Mouse (Mus musculus): ENCODE data around the gene Vkorc1l1. TPM values are rescaled to one million over a fixed set of nuclear protein-coding genes. Genes with fewer than 3 reads are reported as not detected.

Vkorc1l1 gene
- total RNA-seq, 1 experiment: 48.1 TPM

GRCm38 (mm10) chr5:130019461-130019860 is 77.7 kb downstream of the Vkorc1l1 start:
- H3K4me1 ChIP-seq (ENCODE audit: control insufficient read depth in 2 of 2, insufficient read depth in 2 of 2, low read length in 2 of 2, poor library complexity in 1 of 2): peaks cover 0 to 10% of the 10 kb centered on the region in 2 experiments; a peak in 2 of 4 replicates
- peaks cover 15% of the 10 kb centered on the region; the same call in 1 of the 2 replicates for H3K36me3 ChIP-seq (ENCODE audit: control insufficient read depth, insufficient read depth, low read length, poor library complexity, severe bottlenecking)
- no peak overlapping the region for H3K4me3 ChIP-seq (ENCODE audit: insufficient read depth in 1 of 2, low read depth in 1 of 2, low read length in 2 of 2, poor library complexity in 1 of 2, severe bottlenecking in 1 of 2)
- TF ChIP-seq ZC3H11A (IDR thresholded peaks at IDR 0.05; ENCODE audit: borderline replicate concordance, low read depth, low read length): no peak
- TF ChIP-seq MAFK (IDR thresholded peaks at IDR 0.05; ENCODE audit: insufficient read depth, low read depth, low read length): no peak
- no peak for TF ChIP-seq CHD2 (IDR thresholded peaks at IDR 0.05; ENCODE audit: low read depth, low read length)
- no peak for TF ChIP-seq HCFC1 (IDR thresholded peaks at IDR 0.05; ENCODE audit: borderline replicate concordance, insufficient read depth, low read length)
- TF ChIP-seq ZNF384 (IDR thresholded peaks at IDR 0.05; ENCODE audit: low read depth, low read length): no peak
- H3K9ac ChIP-seq (ENCODE audit: insufficient read depth, low read depth, low read length, poor library complexity, severe bottlenecking): no peak overlapping the region
- DNase-seq (ENCODE audit: low read depth, low spot score): no peak
- no peaks in the 10 kb centered on the region for H3K9me3 ChIP-seq (ENCODE audit: control insufficient read depth, insufficient read depth, low read depth, low read length)
- in situ Hi-C loops (cut with MboI; ENCODE audit: low sequenced_read_pairs in 2 of 2, unreplicated experiment in 2 of 2): no loop called here
- no peak overlapping the region for H3K27ac ChIP-seq (ENCODE audit: insufficient read depth, low read depth, low read length, poor library complexity, severe bottlenecking)

GRCm38 (mm10) chr5:130021361-130021966 is 79.7 kb downstream of the Vkorc1l1 start:
- Histone ChIP-seq H3K4me1 (ENCODE audit: control insufficient read depth in 2 of 2, insufficient read depth in 2 of 2, low read length in 2 of 2, poor library complexity in 1 of 2) (peaks cover 0 to 10% of the 10 kb centered on the region in 2 experiments; a peak in 2 of 4 replicates), H3K9me3 (ENCODE audit: control insufficient read depth, insufficient read depth, low read depth, low read length) (no peaks in the 10 kb centered on the region), H3K36me3 (ENCODE audit: control insufficient read depth, insufficient read depth, low read length, poor library complexity, severe bottlenecking) (peaks cover 7% of the 10 kb centered on the region; the same call in 1 of the 2 replicates), H3K27ac (ENCODE audit: insufficient read depth, low read depth, low read length, poor library complexity, severe bottlenecking) (no peak overlapping the region), H3K4me3 (ENCODE audit: insufficient read depth in 1 of 2, low read depth in 1 of 2, low read length in 2 of 2, poor library complexity in 1 of 2, severe bottlenecking in 1 of 2) (no peak overlapping the region), H3K9ac (ENCODE audit: insufficient read depth, low read depth, low read length, poor library complexity, severe bottlenecking) (no peak overlapping the region)
- in situ Hi-C loops (cut with MboI; ENCODE audit: low sequenced_read_pairs in 2 of 2, unreplicated experiment in 2 of 2): no loop called here
- no peak for DNase-seq (ENCODE audit: low read depth, low spot score)
- TF ChIP-seq ZC3H11A (IDR thresholded peaks at IDR 0.05; ENCODE audit: borderline replicate concordance, low read depth, low read length): no peak
- TF ChIP-seq HCFC1 (IDR thresholded peaks at IDR 0.05; ENCODE audit: borderline replicate concordance, insufficient read depth, low read length): no peak

GRCm38 (mm10) chr5:130022366-130022765 is 80.6 kb downstream of the Vkorc1l1 start:
- Histone ChIP-seq H3K4me3 (ENCODE audit: insufficient read depth in 1 of 2, low read depth in 1 of 2, low read length in 2 of 2, poor library complexity in 1 of 2, severe bottlenecking in 1 of 2) (no peak overlapping the region), H3K4me1 (ENCODE audit: control insufficient read depth in 2 of 2, insufficient read depth in 2 of 2, low read length in 2 of 2, poor library complexity in 1 of 2) (peaks cover 0 to 10% of the 10 kb centered on the region in 2 experiments; a peak in 2 of 4 replicates), H3K9me3 (ENCODE audit: control insufficient read depth, insufficient read depth, low read depth, low read length) (no peaks in the 10 kb centered on the region), H3K9ac (ENCODE audit: insufficient read depth, low read depth, low read length, poor library complexity, severe bottlenecking) (no peak overlapping the region), H3K36me3 (ENCODE audit: control insufficient read depth, insufficient read depth, low read length, poor library complexity, severe bottlenecking) (peaks cover 7% of the 10 kb centered on the region; the same call in 1 of the 2 replicates), H3K27ac (ENCODE audit: insufficient read depth, low read depth, low read length, poor library complexity, severe bottlenecking) (no peak overlapping the region)
- TF ChIP-seq ZNF384 (IDR thresholded peaks at IDR 0.05; ENCODE audit: low read depth, low read length): no peak
- no peak for TF ChIP-seq MAFK (IDR thresholded peaks at IDR 0.05; ENCODE audit: insufficient read depth, low read depth, low read length)
- no peak for TF ChIP-seq ZC3H11A (IDR thresholded peaks at IDR 0.05; ENCODE audit: borderline replicate concordance, low read depth, low read length)
- TF ChIP-seq HCFC1 (IDR thresholded peaks at IDR 0.05; ENCODE audit: borderline replicate concordance, insufficient read depth, low read length): no peak
- no peak for TF ChIP-seq CHD2 (IDR thresholded peaks at IDR 0.05; ENCODE audit: low read depth, low read length)
- DNase-seq (ENCODE audit: low read depth, low spot score): no peak
- in situ Hi-C loops (cut with MboI; ENCODE audit: low sequenced_read_pairs in 2 of 2, unreplicated experiment in 2 of 2): no loop called here

- TF ChIP-seq HCFC1 (IDR thresholded peaks at IDR 0.05; ENCODE audit: borderline replicate concordance, insufficient read depth, low read length): no peak
- TF ChIP-seq MAFK (IDR thresholded peaks at IDR 0.05; ENCODE audit: insufficient read depth, low read depth, low read length): no peak
- TF ChIP-seq ZC3H11A (IDR thresholded peaks at IDR 0.05; ENCODE audit: borderline replicate concordance, low read depth, low read length): no peak
- TF ChIP-seq ZNF384 (IDR thresholded peaks at IDR 0.05; ENCODE audit: low read depth, low read length): 0 out of 2 replicates have a peak, but pooled peaks have one; percentile 38
- TF ChIP-seq CHD2 (IDR thresholded peaks at IDR 0.05; ENCODE audit: low read depth, low read length): no peak
- in situ Hi-C loops (cut with MboI; ENCODE audit: low sequenced_read_pairs in 2 of 2, unreplicated experiment in 2 of 2): no loop called here
- no peak for DNase-seq (ENCODE audit: low read depth, low spot score)
- Histone ChIP-seq H3K9ac (ENCODE audit: insufficient read depth, low read depth, low read length, poor library complexity, severe bottlenecking) (no peak overlapping the region), H3K4me3 (ENCODE audit: insufficient read depth in 1 of 2, low read depth in 1 of 2, low read length in 2 of 2, poor library complexity in 1 of 2, severe bottlenecking in 1 of 2) (peak overlapping the region in 1 of 2 experiments; percentile 95; a peak in 2 of 4 replicates), H3K27ac (ENCODE audit: insufficient read depth, low read depth, low read length, poor library complexity, severe bottlenecking) (no peak overlapping the region), H3K4me1 (ENCODE audit: control insufficient read depth in 2 of 2, insufficient read depth in 2 of 2, low read length in 2 of 2, poor library complexity in 1 of 2) (peaks cover 0 to 10% of the 10 kb centered on the region in 2 experiments; a peak in 2 of 4 replicates), H3K9me3 (ENCODE audit: control insufficient read depth, insufficient read depth, low read depth, low read length) (no peaks in the 10 kb centered on the region), H3K36me3 (ENCODE audit: control insufficient read depth, insufficient read depth, low read length, poor library complexity, severe bottlenecking) (peaks cover 5% of the 10 kb centered on the region; the same call in 1 of the 2 replicates)
Observed at GRCm38 (mm10) chr5:130023067-130023766, 81.4 kb downstream of the Vkorc1l1 start.

Measured in ES-E14 (cell line).